Mouse (Mus musculus) effector memory CD4-positive, alpha-beta T cell, adult 5 months (primary cell): ENCODE results near the gene Hao1. TPM values are rescaled to one million over a fixed set of nuclear protein-coding genes. Genes with fewer than 3 reads are reported as not detected.

Source experiments
- polyA plus RNA-seq: library from polyadenylated mRNA; unstranded; fragments of 100-300 nt; shearing (Covaris generic); gene quantifications from one replicate; pipeline ENCODE4 v1.2.1, GENCODE M21; 2017

Hao1 gene
- not detected for polyA plus RNA-seq

GRCm38 (mm10) chr2:134554221-134554727 lies at the start of gene Hao1:
Hao1 (minus strand) TSS chr2:134554368.

Other genes starting within 250 kb of the Hao1 start
- gene Tmx4, start 89.8 kb upstream of the Hao1 start, polyA plus RNA-seq, result 38.5 TPM
- gene Plcb1, start 231.7 kb upstream of the Hao1 start, polyA plus RNA-seq, result not detected